Mouse (Mus musculus): Measurements from ENCODE around the gene Gm17018.

DNA sequence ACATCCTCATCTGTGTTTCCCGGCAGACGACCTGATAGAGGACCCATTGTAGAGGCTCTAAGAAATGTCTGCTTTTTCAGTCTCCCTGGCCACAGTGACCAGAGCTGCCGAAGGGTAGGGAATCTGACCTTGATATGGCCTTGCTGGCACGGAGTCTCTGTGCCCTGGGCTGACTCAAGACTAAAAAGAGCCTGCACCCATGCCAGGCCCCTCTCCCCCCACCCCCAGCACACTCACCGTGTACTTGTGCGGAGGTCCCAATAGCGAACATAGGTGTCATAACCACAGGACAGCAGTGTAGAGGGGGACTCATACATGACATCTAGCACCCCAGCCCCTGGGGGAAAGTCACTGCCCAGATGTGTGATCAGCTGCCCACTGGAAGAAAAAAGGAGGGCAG is 19.0 kb downstream of the Gm17018 start:
- no peak for TF ChIP-seq CTCF (IDR thresholded peaks at IDR 0.05; ENCODE audit: control insufficient read depth, insufficient read depth, insufficient replicate concordance, low read depth, low read length)
- no peak for TF ChIP-seq POLR2A (IDR thresholded peaks at IDR 0.05; ENCODE audit: control insufficient read depth, low read depth, low read length)

All from testis, adult 2 months (tissue).